Mouse (Mus musculus): ENCODE measurements at regions not wholly inside any gene's neighbourhood (a gene's known extent, or its start where the extent isn't known, plus 50 kb on each side); places are given as distances from the start of the nearest gene placed in this dataset.

- DNase-seq (ENCODE audit: low spot score in 2 of 2), result no peak
Measured at GRCm38 (mm10) chr12:25300804-25301390, 204.0 kb upstream of the Id2 start.

GRCm38 (mm10) chr12:25299603-25300471, 202.9 kb upstream of the Id2 start:
- no peak for DNase-seq (ENCODE audit: low spot score in 2 of 2)

GRCm38 (mm10) chr12:25298766-25299165, 201.8 kb upstream of the Id2 start:
- DNase-seq (ENCODE audit: low spot score in 2 of 2), result no peak

- DNase-seq (ENCODE audit: low spot score in 2 of 2), result no peak
Measured at GRCm38 (mm10) chr12:25297960-25298359, 201.0 kb upstream of the Id2 start.

GRCm38 (mm10) chr12:25296648-25297047, 199.7 kb upstream of the Id2 start:
- no peak for DNase-seq (ENCODE audit: low spot score in 2 of 2)

- no peak for DNase-seq (ENCODE audit: low spot score in 2 of 2)
Measured at GRCm38 (mm10) chr12:25294179-25295025, 197.5 kb upstream of the Id2 start.

- DNase-seq (ENCODE audit: low spot score in 2 of 2), result no peak
Measured at GRCm38 (mm10) chr12:25293470-25294178, 196.7 kb upstream of the Id2 start.

- no peak for DNase-seq (ENCODE audit: low spot score in 2 of 2)
Measured at GRCm38 (mm10) chr12:25289381-25289780, 192.4 kb upstream of the Id2 start.

- DNase-seq (ENCODE audit: low spot score in 2 of 2), result no peak
Measured at GRCm38 (mm10) chr12:25283808-25284207, 186.9 kb upstream of the Id2 start.

GRCm38 (mm10) chr12:25281438-25281837, 184.5 kb upstream of the Id2 start:
- no peak for DNase-seq (ENCODE audit: low spot score in 2 of 2)

- no peak for DNase-seq (ENCODE audit: low spot score in 2 of 2)
Measured at GRCm38 (mm10) chr12:25273631-25274305, 176.8 kb upstream of the Id2 start.

GRCm38 (mm10) chr12:25272752-25273125, 175.8 kb upstream of the Id2 start:
- DNase-seq (ENCODE audit: low spot score in 2 of 2), result no peak

GRCm38 (mm10) chr12:25272114-25272751, 175.3 kb upstream of the Id2 start:
- no peak for DNase-seq (ENCODE audit: low spot score in 2 of 2)

GRCm38 (mm10) chr12:25269878-25270277, 172.9 kb upstream of the Id2 start:
- DNase-seq (ENCODE audit: low spot score in 2 of 2), result no peak

- DNase-seq (ENCODE audit: low spot score in 2 of 2), result no peak
Measured at GRCm38 (mm10) chr12:25268871-25269850, 172.2 kb upstream of the Id2 start.

GRCm38 (mm10) chr12:25268323-25268722, 171.4 kb upstream of the Id2 start:
- no peak for DNase-seq (ENCODE audit: low spot score in 2 of 2)

GRCm38 (mm10) chr12:25267572-25268115, 170.7 kb upstream of the Id2 start:
- no peak for DNase-seq (ENCODE audit: low spot score in 2 of 2)

- DNase-seq (ENCODE audit: low spot score in 2 of 2), result no peak
Measured at GRCm38 (mm10) chr12:25266701-25267571, 170.0 kb upstream of the Id2 start.
